Comparison of ENCODE assay signal across 8 mouse cellular contexts in genomic region chr3:126596491-126597160, GRCm38 (mm10). TPM values are rescaled to one million over a fixed set of nuclear protein-coding genes. Genes with fewer than 3 reads are reported as not detected.
DNase-seq lines count a peak whose midpoint lies in the region; ATAC-seq and TF ChIP-seq lines count a peak whose summit lies in the region.

No protein-coding gene starts in this region.

- H3K27ac ChIP-seq in gastrocnemius, adult 2 months, result peak overlapping the region; percentile 97

- H3K4me3 ChIP-seq in gastrocnemius, adult 2 months, result peak overlapping the region; percentile 77

- peak; percentile 67 for ATAC-seq in megakaryocyte, adult 5-6 weeks (ENCODE audit: poor library complexity, severe bottlenecking)

- DNase-seq in ZHBTc4 (ENCODE audit: low read depth, low spot score), result peak; percentile 86
- peak; percentile 73 to 80 for DNase-seq in cerebellum, postnatal 36 days
- peak; percentile 94 for DNase-seq in gastrocnemius, adult 2 months
- peak; percentile 89 for DNase-seq in induced T-regulatory cell, adult 2 months (ENCODE audit: low read depth)
- DNase-seq in left cerebral cortex, adult 8-10 months (ENCODE audit: low spot score in 2 of 2), result peak; percentile 62 to 70
- DNase-seq in right cerebral cortex, adult 18-20 months, result peak; percentile 80
- peak; percentile 92 for DNase-seq in urinary bladder, adult 2 months (ENCODE audit: low spot score)

- TF ChIP-seq CTCF in gastrocnemius, adult 2 months (IDR thresholded peaks at IDR 0.05), result peak; percentile 68

- intact Hi-C loops in gastrocnemius, adult 2 months (cut with DNase I), result loop anchor here (1.0 to 2.0 kb wide), 2 partner anchors 98 to 174 kb away; no protein-coding TSS in a partner anchor

RNA-seq across cellular contexts. Expression of gene Camk2d, which starts 0.5 kb away (rescaled TPM):
- total RNA-seq in gastrocnemius, adult 2 months (2021), result 10 to 100 TPM; 54.2 to 60.1 TPM
- total RNA-seq in left cerebral cortex, adult 8-10 months (2022), result 100 to 1,000 TPM; 126 to 159 (median 137) TPM
- 43.2 and 52.0 TPM in 2 replicates for total RNA-seq in megakaryocyte, adult 5-6 weeks (2015)
- 43.7 and 52.4 TPM in 2 replicates for total RNA-seq in megakaryocyte, adult 5-6 weeks (2017)
- polyA plus RNA-seq in urinary bladder, adult 2 months (2012; rRNA removed), result 160 and 167 TPM in 2 replicates

Comparison
In these comparisons a context has a peak if more than half of its experiments do, and no peak if none do; other contexts are left out.
1. Peak in every context shown above with its lines: DNase-seq, ATAC-seq, H3K4me3 ChIP-seq and H3K27ac ChIP-seq.